Mouse (Mus musculus): ENCODE data around the gene 1700003F12Rik.

Gene 1700003F12Rik

GRCm38 (mm10) chr2:154580586-154580985, 33.7 kb downstream of the 1700003F12Rik start:
- no peak for DNase-seq

GRCm38 (mm10) chr2:154581421-154581820, 34.5 kb downstream of the 1700003F12Rik start:
- no peak for DNase-seq

- peak; percentile 88 for DNase-seq
Measured at GRCm38 (mm10) chr2:154583906-154584872, 37.3 kb downstream of the 1700003F12Rik start.

GRCm38 (mm10) chr2:154584931-154585601, 38.2 kb downstream of the 1700003F12Rik start:
- DNase-seq: peak; percentile 47

- no peak for DNase-seq
Measured at GRCm38 (mm10) chr2:154586405-154586804, 39.5 kb downstream of the 1700003F12Rik start.

GRCm38 (mm10) chr2:154589051-154589450, 42.2 kb downstream of the 1700003F12Rik start:
- no peak for DNase-seq

- no peak for DNase-seq
Measured at GRCm38 (mm10) chr2:154591239-154591638, 44.4 kb downstream of the 1700003F12Rik start.

GRCm38 (mm10) chr2:154593025-154593424, 46.1 kb downstream of the 1700003F12Rik start:
- DNase-seq: no peak

- no peak for DNase-seq
Measured at GRCm38 (mm10) chr2:154595775-154596174, 48.9 kb downstream of the 1700003F12Rik start.

- DNase-seq: no peak
Measured at GRCm38 (mm10) chr2:154597399-154597798, 50.5 kb downstream of the 1700003F12Rik start.
